Mouse (Mus musculus) heart, adult 2 months (tissue): ENCODE results near the gene Acvr1. TPM values are rescaled to one million over a fixed set of nuclear protein-coding genes. Genes with fewer than 3 reads are reported as not detected.

Experiments used
- DNase-seq, 2 experiments: peaks; one replicate each; pipeline ENCODE4 v3.0.0; 2021
- H3K27ac ChIP-seq: fragments of 200-600 bp; 2 replicates; pipeline ENCODE4 v1.8.1; 2022
- H3K27me3 ChIP-seq: fragments of 200-500 bp; 2 replicates; pipeline ENCODE4 v1.6.1; 2012; ENCODE audit warnings: mild to moderate bottlenecking, low read length, inconsistent platforms, mixed read lengths; ENCODE audit not compliant: control insufficient read depth, insufficient read depth
- H3K36me3 ChIP-seq: fragments of 200-500 bp; 2 replicates; pipeline ENCODE4 v1.6.1; 2012; ENCODE audit warnings: low read length, inconsistent platforms; ENCODE audit not compliant: control insufficient read depth, insufficient read depth
- H3K4me1 ChIP-seq: fragments of 200-500 bp; 2 replicates; pipeline ENCODE4 v1.6.1; 2011; ENCODE audit warnings: low read length; ENCODE audit not compliant: control insufficient read depth, insufficient read depth
- H3K4me3 ChIP-seq: fragments of 200-600 bp; 2 replicates; pipeline ENCODE4 v1.8.1; 2022
- H3K79me2 ChIP-seq: fragments of 200-500 bp; replicated peaks from 2 replicates; pipeline ENCODE4 v1.6.1; 2012; ENCODE audit warnings: mild to moderate bottlenecking, inconsistent platforms, low read length, moderate library complexity, mixed read lengths; ENCODE audit not compliant: control insufficient read depth, insufficient read depth
- H3K9ac ChIP-seq: fragments of 200-500 bp; 2 replicates; pipeline ENCODE4 v1.6.1; 2012; ENCODE audit warnings: low read depth, mild to moderate bottlenecking, control low read depth, inconsistent platforms, low read length, mixed read lengths
- CTCF ChIP-seq: fragments of 200-600 bp; IDR thresholded peaks from 2 replicates; pipeline ENCODE4 v1.8.1; 2022; ENCODE audit warnings: antibody characterized with exemption, mild to moderate bottlenecking, moderate library complexity
- EP300 ChIP-seq: fragments of 200-500 bp; IDR thresholded peaks from 2 replicates; pipeline ENCODE4 v1.6.1; 2011; ENCODE audit warnings: low read depth, low read length, control low read depth; ENCODE audit not compliant: insufficient read depth
- POLR2A ChIP-seq: fragments of 200-500 bp; IDR thresholded peaks from 2 replicates; pipeline ENCODE4 v1.6.1; 2011; ENCODE audit warnings: mild to moderate bottlenecking, low read depth, low read length, control low read depth; ENCODE audit not compliant: insufficient read depth
- WGBS: fragments of 180-500 bp; shearing (Covaris S2); methylation state at CpG from one replicate; pipeline ENCODE4 v1.1.7; 2018; 5-methylcytosine and 5-hydroxymethylcytosine counted together
- intact Hi-C: fragments of 180-260 bp; cut with DNase I; formaldehyde crosslinking; loops from one replicate; pipeline ENCODE4 v1.15.1; 2025
- polyA plus RNA-seq: library from polyadenylated mRNA; depleted of rRNA; stranded (reverse); fragments of >200 nt; gene quantifications from 2 replicates; pipeline ENCODE4 v1.2.3, GENCODE M21; 2012
- total RNA-seq, 2 experiments: library from RNA; stranded (reverse); gene quantifications; 2 replicates each; pipeline ENCODE4 v1.2.3; 2021

The Acvr1 gene
- total and polyA plus RNA-seq, 3 experiments = 7.4 to 15.7 (median 14.6) TPM

DNA sequence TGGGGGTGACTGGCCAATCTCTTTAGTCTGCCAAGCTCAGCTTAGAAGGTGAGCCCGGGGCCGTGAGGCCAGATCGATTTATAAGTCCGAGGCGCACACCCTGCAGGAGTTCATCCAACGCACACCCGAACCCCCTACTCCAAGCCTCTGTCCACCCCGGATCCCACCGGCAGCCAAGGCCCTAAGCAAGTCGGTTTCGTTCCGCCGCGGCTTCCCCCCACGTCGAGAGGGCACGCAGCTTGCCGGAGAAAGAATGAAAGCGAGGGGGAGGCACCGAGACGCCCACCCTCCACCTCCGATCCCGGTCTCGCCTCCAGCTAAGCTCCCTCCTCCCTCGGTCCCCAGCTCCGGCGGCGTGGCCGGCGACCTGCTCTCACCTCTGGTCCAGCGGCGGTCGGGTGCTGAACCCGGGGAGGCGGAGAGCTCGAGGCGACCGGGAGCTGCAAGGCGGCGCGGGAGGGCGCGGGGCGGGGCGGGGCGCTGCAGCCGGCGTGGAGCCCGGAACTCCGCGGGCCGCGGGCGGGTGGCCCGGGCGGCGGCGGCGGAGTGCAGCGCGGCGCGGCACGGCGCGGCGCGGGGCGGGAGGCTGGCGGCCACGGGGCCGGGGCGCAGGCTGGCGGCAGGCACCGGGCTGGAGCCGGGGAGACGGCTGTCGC is 419 bp downstream of the Acvr1 start:
- H3K27me3 ChIP-seq = no peaks in the 10 kb centered on the region
- H3K79me2 ChIP-seq = peaks cover 10% of the 10 kb centered on the region
- WGBS = 3% methylated on average over 61 of the region's 78 CpGs
- DNase-seq = peak; percentile 78 to 81
- H3K36me3 ChIP-seq = no peaks in the 10 kb centered on the region
- peak overlapping the region; percentile 77 for H3K4me3 ChIP-seq
- intact Hi-C loops = loop anchor here (1.0 to 5.0 kb wide), 4 partner anchors 34 to 101 kb away; no protein-coding TSS in a partner anchor
- H3K9ac ChIP-seq = peak overlapping the region; percentile 96
- H3K4me1 ChIP-seq = peaks cover 13% of the 10 kb centered on the region
- peak overlapping the region; percentile 91 for H3K27ac ChIP-seq
- TF ChIP-seq CTCF (no peak), POLR2A (no peak), EP300 (no peak)

DNA sequence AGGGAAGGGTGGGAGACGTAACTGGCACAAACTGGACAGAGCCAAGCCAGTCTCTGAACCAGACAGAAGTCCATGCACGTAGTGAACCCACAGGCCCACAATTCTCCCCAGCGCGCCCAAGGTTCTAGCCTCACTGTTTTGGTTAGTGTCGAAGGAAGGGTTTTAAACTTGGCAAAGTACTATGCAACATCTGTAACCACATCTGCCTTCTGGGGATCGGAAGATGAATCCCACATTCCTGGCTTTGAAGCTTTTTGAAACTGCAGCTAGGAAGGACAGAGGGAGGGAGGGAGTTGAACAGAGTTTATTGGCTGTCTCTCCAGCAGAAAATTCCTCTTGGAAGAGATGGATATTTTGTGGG is 928 bp downstream of the Acvr1 start:
- H3K9ac ChIP-seq = peak overlapping the region; percentile 96
- TF ChIP-seq EP300 (no peak), CTCF (no peak), POLR2A (no peak)
- H3K36me3 ChIP-seq = no peaks in the 10 kb centered on the region
- intact Hi-C loops = loop anchor here (2.0 to 5.0 kb wide), 3 partner anchors 33 to 101 kb away; no protein-coding TSS in a partner anchor
- H3K4me1 ChIP-seq = peaks cover 13% of the 10 kb centered on the region
- peaks cover 8% of the 10 kb centered on the region for H3K79me2 ChIP-seq
- 6% methylated on average over 6 of the region's 6 CpGs for WGBS
- H3K27me3 ChIP-seq = no peaks in the 10 kb centered on the region
- peak in 1 of 2 experiments; percentile 49 for DNase-seq
- peak overlapping the region; percentile 65 for H3K4me3 ChIP-seq
- H3K27ac ChIP-seq = peak overlapping the region; percentile 89

DNA sequence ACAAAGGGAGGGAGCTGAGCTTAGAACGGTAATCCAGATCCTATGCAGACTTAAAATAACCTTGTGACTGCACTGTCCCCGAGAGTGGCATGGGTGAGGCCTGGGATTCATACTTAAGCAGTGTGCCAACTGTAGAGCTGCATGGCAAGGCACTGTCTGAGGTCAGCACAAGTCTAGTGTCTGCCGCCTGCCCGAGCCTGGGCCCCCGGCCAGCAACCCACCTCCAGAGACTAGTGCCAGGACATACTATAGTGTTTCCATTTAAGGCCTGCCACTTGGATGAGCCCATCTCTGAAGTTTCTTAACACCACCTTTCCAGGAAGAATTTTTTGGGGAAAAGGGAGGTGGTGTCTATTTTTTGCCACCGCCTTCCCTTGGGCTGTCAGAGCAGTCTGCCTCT is 1.7 kb downstream of the Acvr1 start:
- H3K4me1 ChIP-seq = peaks cover 13% of the 10 kb centered on the region
- TF ChIP-seq CTCF (no peak), POLR2A (no peak), EP300 (no peak)
- peak overlapping the region; percentile 65 for H3K4me3 ChIP-seq
- no peaks in the 10 kb centered on the region for H3K36me3 ChIP-seq
- 17% methylated on average over 6 of the region's 6 CpGs for WGBS
- H3K27ac ChIP-seq = peak overlapping the region; percentile 89
- peak; percentile 55 to 69 for DNase-seq
- no peak overlapping the region for H3K9ac ChIP-seq
- H3K79me2 ChIP-seq = peaks cover 11% of the 10 kb centered on the region
- intact Hi-C loops = loop anchor here (1.0 to 5.0 kb wide), 2 partner anchors 85 to 102 kb away; no protein-coding TSS in a partner anchor
- H3K27me3 ChIP-seq = no peaks in the 10 kb centered on the region

DNA sequence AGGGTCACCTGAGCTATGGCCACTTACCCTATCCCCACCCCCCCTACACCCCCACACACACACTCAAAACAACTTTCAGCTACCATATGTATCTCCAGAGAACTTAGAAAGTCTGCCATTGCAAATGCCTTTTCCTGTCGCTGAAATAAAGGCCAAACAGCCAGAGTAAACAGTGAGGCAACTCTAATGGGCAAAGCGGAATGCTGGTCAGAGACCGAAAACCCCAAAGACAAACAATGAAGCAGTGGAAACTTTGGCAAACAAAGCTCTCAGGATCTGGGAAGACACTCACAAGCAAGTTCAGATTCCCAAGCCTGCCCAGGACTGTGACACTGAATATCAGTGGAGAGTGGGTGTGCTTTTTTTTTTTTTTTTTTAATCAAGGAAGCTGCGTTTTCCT is 4.8 kb downstream of the Acvr1 start:
- DNase-seq = no peak
- Histone ChIP-seq H3K36me3 (no peaks in the 10 kb centered on the region), H3K27ac (no peak overlapping the region), H3K27me3 (no peaks in the 10 kb centered on the region), H3K4me3 (no peak overlapping the region), H3K79me2 (peaks cover 23% of the 10 kb centered on the region), H3K9ac (no peak overlapping the region), H3K4me1 (peaks cover 9% of the 10 kb centered on the region)
- TF ChIP-seq EP300 (no peak), POLR2A (no peak), CTCF (no peak)
- intact Hi-C loops = no loop called here
- WGBS = 38% methylated on average over 4 of the region's 4 CpGs

DNA sequence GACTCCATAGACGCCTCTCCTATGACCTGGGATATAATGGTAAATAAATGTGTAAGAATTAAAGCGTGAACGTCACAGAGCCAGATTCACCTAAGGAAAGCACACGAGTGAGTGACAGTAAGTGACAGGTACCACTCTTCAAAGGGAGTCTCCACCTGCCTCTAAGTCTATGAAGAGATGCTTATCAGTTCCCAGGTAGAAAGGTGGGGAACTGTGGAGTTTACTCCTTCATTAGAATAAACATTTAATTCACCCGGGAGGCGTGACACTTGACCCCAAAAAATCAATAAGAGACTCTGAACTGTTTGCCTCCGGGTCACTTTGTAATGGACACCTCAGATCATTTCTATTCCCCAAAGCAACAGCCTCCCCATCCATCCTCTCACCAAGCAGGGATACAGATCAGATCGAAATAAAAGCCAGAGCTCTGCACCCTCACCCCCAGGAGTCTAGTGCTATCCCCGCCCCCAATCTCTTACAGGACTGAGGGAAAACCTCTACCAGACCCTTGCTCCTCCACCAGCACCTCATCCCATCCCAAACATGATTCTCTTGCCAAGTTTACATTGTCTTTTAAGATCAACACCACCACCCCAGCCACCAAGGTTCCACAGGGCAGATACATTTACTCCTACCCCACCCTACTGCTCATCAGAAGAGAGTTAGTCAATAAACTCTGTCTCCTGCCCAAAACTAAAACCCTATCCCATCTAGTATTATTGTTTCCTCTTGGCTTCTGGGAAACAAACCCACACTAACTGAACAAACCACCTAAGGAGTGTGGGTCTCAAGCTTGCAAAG is 9.7 kb downstream of the Acvr1 start:
- no peak overlapping the region for H3K4me3 ChIP-seq
- H3K79me2 ChIP-seq = peaks cover 22% of the 10 kb centered on the region
- H3K27me3 ChIP-seq = no peaks in the 10 kb centered on the region
- no peak for DNase-seq
- WGBS = 84% methylated on average over 9 of the region's 9 CpGs
- intact Hi-C loops = no loop called here
- H3K9ac ChIP-seq = no peak overlapping the region
- peaks cover 1% of the 10 kb centered on the region; the same call in 1 of the 2 replicates for H3K4me1 ChIP-seq
- no peaks in the 10 kb centered on the region for H3K36me3 ChIP-seq
- H3K27ac ChIP-seq = no peak overlapping the region
- TF ChIP-seq CTCF (no peak), POLR2A (no peak), EP300 (no peak)

DNA sequence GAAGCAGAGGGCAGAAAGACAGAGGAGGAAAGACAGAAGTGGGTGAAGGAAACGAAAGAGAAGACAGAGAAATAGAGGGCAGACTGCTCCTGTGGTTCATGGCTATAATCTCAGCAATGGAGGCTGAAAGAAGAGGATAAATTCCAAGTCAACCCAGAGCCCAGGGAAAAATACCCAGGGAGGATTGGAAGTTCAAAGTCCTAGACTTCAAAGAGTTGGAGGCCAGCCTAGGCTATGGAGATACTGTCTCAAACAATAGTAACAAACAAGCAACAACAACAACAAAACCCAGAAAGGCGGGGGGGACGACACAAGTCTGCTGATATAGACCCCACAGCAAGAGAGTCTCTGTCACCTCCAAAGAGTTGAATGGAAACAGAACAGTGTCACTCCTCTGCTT is 14.7 kb downstream of the Acvr1 start:
- no peak overlapping the region for H3K9ac ChIP-seq
- intact Hi-C loops = no loop called here
- no peak overlapping the region for H3K27ac ChIP-seq
- TF ChIP-seq CTCF (no peak), EP300 (no peak)
- peaks cover 2% of the 10 kb centered on the region for H3K4me1 ChIP-seq
- DNase-seq = no peak
- H3K27me3 ChIP-seq = no peaks in the 10 kb centered on the region
- H3K79me2 ChIP-seq = peaks cover 11% of the 10 kb centered on the region
- WGBS = 69% methylated on average over 3 of the region's 3 CpGs
- H3K36me3 ChIP-seq = no peaks in the 10 kb centered on the region
- H3K4me3 ChIP-seq = no peak overlapping the region
